ENCODE assay signal across 8 mouse cellular contexts in genomic region chr13:45526230-45526629, GRCm38 (mm10). TPM values are rescaled to one million over a fixed set of nuclear protein-coding genes. Genes with fewer than 3 reads are reported as not detected.
DNase-seq lines count a peak whose midpoint lies in the region; ATAC-seq and TF ChIP-seq lines count a peak whose summit lies in the region.

No protein-coding gene starts in this region.

- ATAC-seq in heart, embryonic 16.5 days (replicated peaks; ENCODE audit: extremely low read depth, insufficient read depth, low FRiP score), result no peak
- ATAC-seq in hindbrain, embryonic 14.5 days (ENCODE audit: low FRiP score), result peak; percentile 77; the same call in 1 of the 2 replicates
- no peak for ATAC-seq in liver, postnatal 0 days

- H3K4me3 ChIP-seq in heart, embryonic 16.5 days (ENCODE audit: low read length), result no peak overlapping the region
- no peak overlapping the region for H3K4me3 ChIP-seq in hindbrain, embryonic 14.5 days (replicated peaks; ENCODE audit: low read length)
- H3K4me3 ChIP-seq in liver, postnatal 0 days (ENCODE audit: low read depth, low read length), result no peak overlapping the region

- no peaks in the 10 kb centered on the region for H3K27me3 ChIP-seq in heart, embryonic 16.5 days (ENCODE audit: control insufficient read depth, insufficient read depth, low read length)
- no peaks in the 10 kb centered on the region for H3K27me3 ChIP-seq in hindbrain, embryonic 14.5 days (ENCODE audit: control insufficient read depth, insufficient read depth, low read length)
- no peaks in the 10 kb centered on the region for H3K27me3 ChIP-seq in liver, postnatal 0 days (ENCODE audit: insufficient read depth, low read length)

- no peak for TF ChIP-seq CTCF in liver, postnatal 0 days (IDR thresholded peaks at IDR 0.05; ENCODE audit: low read depth)

- H3K36me3 ChIP-seq in heart, embryonic 16.5 days (ENCODE audit: control insufficient read depth, insufficient read depth), result peaks cover 17% of the 10 kb centered on the region
- no peaks in the 10 kb centered on the region for H3K36me3 ChIP-seq in hindbrain, embryonic 14.5 days (replicated peaks; ENCODE audit: control insufficient read depth, insufficient read depth)
- peaks cover 41% of the 10 kb centered on the region for H3K36me3 ChIP-seq in liver, postnatal 0 days (replicated peaks; ENCODE audit: insufficient read depth, low read length)

- H3K27ac ChIP-seq in heart, embryonic 16.5 days (ENCODE audit: low read length), result peak overlapping the region; percentile 58
- H3K27ac ChIP-seq in hindbrain, embryonic 14.5 days, result peak overlapping the region; percentile 33; the same call in 1 of the 2 replicates
- H3K27ac ChIP-seq in liver, postnatal 0 days (ENCODE audit: low read depth), result peak overlapping the region; percentile 91

- no peak overlapping the region for H3K4me2 ChIP-seq in heart, embryonic 16.5 days (ENCODE audit: low read depth, low read length)
- no peak overlapping the region for H3K4me2 ChIP-seq in hindbrain, embryonic 14.5 days (replicated peaks)
- H3K4me2 ChIP-seq in liver, postnatal 0 days (ENCODE audit: low read depth, low read length), result peak overlapping the region; percentile 49

- no peaks in the 10 kb centered on the region for H3K9me3 ChIP-seq in heart, embryonic 16.5 days (replicated peaks; ENCODE audit: control insufficient read depth, low read length)
- no peaks in the 10 kb centered on the region for H3K9me3 ChIP-seq in hindbrain, embryonic 14.5 days (ENCODE audit: control insufficient read depth, low read length)
- no peaks in the 10 kb centered on the region for H3K9me3 ChIP-seq in liver, postnatal 0 days (ENCODE audit: low read length)

- no peak for DNase-seq in heart, adult 11 months
- peak; percentile 65 to 71 for DNase-seq in cerebellum, adult 18-20 months
- DNase-seq in hindbrain, embryonic 14.5 days (ENCODE audit: low spot score), result no peak
- DNase-seq in liver, postnatal 0 days, result no peak
- no peak for DNase-seq in left cerebral cortex, postnatal 14 days (ENCODE audit: low spot score in 2 of 2)
- DNase-seq in adrenal gland, postnatal 14 days, result no peak
- no peak for DNase-seq in lung, postnatal 25 days (ENCODE audit: low spot score)

- peaks cover 59% of the 10 kb centered on the region for H3K4me1 ChIP-seq in heart, embryonic 16.5 days (ENCODE audit: control insufficient read depth, insufficient read depth, low read length)
- H3K4me1 ChIP-seq in hindbrain, embryonic 14.5 days (replicated peaks; ENCODE audit: control insufficient read depth, insufficient read depth, low read length), result 0 out of 2 replicates have a peak, but pooled peaks cover 13% of the 10 kb centered on the region
- peaks cover 37% of the 10 kb centered on the region for H3K4me1 ChIP-seq in liver, postnatal 0 days (ENCODE audit: insufficient read depth)

- WGBS in heart, embryonic 16.5 days, result 47% methylated on average over 7 of the region's 7 CpGs
- WGBS in hindbrain, embryonic 14.5 days, result 26% methylated on average over 7 of the region's 7 CpGs
- WGBS in liver, postnatal 0 days (ENCODE audit: insufficient replicate concordance), result 82% methylated on average over 7 of the region's 7 CpGs

- peak overlapping the region; percentile 0; the same call in 1 of the 2 replicates for H3K9ac ChIP-seq in heart, embryonic 16.5 days (ENCODE audit: low read length)
- H3K9ac ChIP-seq in hindbrain, embryonic 14.5 days, result no peak overlapping the region
- H3K9ac ChIP-seq in liver, postnatal 0 days (replicated peaks), result 0 out of 2 replicates have a peak overlapping the region, but pooled peaks have one; percentile 38

- intact Hi-C loops in left cerebral cortex, postnatal 14 days (cut with DNase I), result no loop called here

- no peak for TF ChIP-seq EP300 in liver, postnatal 0 days (IDR thresholded peaks at IDR 0.05; ENCODE audit: low read depth)

RNA-seq across cellular contexts. Expression of gene Gmpr, which starts 19.0 kb away (rescaled TPM):
- polyA plus RNA-seq in heart, embryonic 16.5 days (2015; fragmentation: Nextera tagmentation; extraction: Ambion mirVana), result 213 and 219 TPM in 2 replicates
- polyA plus RNA-seq in hindbrain, embryonic 14.5 days (2014; fragmentation: Nextera tagmentation; extraction: Ambion mirVana), result 35.5 and 39.5 TPM in 2 replicates
- 63.6 and 75.5 TPM in 2 replicates for polyA plus RNA-seq in liver, postnatal 0 days (2015; fragmentation: Nextera tagmentation; extraction: Ambion mirVana)
- total RNA-seq in left cerebral cortex, postnatal 14 days (2021), result 10 to 100 TPM; 40.7 to 45.2 TPM
- total RNA-seq in adrenal gland, postnatal 14 days (2021), result 142 and 201 TPM in 2 replicates

Comparison
In these comparisons a context has a peak if more than half of its experiments do, and no peak if none do; other contexts are left out.
1. H3K27ac ChIP-seq: peak in every context shown above with its lines; median percentile 91 in liver, postnatal 0 days; 58 in heart, embryonic 16.5 days; 33 in hindbrain, embryonic 14.5 days.
2. DNase-seq: peak in cerebellum, adult 18-20 months (2 of 2); none in heart, adult 11 months (single experiment), hindbrain, embryonic 14.5 days (single experiment), liver, postnatal 0 days (single experiment), left cerebral cortex, postnatal 14 days (0 of 2), adrenal gland, postnatal 14 days (single experiment) and lung, postnatal 25 days (single experiment).